Mouse (Mus musculus) brain, embryonic 14.5 days (tissue): Measurements from ENCODE around the gene Chil5.

ENCODE experiments used
- CTCF ChIP-seq: fragments of 200-500 bp; IDR thresholded peaks from 2 replicates; pipeline ENCODE4 v1.5.1; 2012; ENCODE audit warnings: inconsistent platforms, mild to moderate bottlenecking, moderate library complexity, borderline replicate concordance; ENCODE audit not compliant: insufficient read depth, insufficient read length; ENCODE audit errors: extremely low read depth
- POLR2A ChIP-seq: fragments of 200-500 bp; IDR thresholded peaks from 2 replicates; pipeline ENCODE4 v1.6.1; 2012; ENCODE audit warnings: mild to moderate bottlenecking, inconsistent platforms, borderline replicate concordance; ENCODE audit not compliant: poor library complexity, insufficient read depth, insufficient read length, severe bottlenecking; ENCODE audit errors: extremely low read depth

DNA sequence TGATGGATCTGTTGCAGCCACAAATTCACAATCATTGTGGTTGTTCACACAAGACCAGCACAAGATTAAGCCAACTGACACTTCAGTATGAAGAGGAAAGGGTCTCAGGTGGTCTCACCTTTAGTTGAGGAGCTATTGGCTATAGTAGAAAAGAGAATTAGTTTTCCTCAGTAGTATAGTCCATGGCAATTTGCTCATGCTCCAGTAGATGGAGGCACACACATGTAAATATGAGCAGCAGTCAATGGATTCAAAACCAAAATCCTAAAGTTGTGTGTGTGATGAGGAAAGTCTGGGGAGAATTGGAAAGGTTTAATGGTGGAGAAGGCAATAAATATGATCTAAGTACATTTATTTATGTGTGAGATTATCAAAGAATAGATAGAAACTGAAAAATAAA is 10.8 kb downstream of the Chil5 start:
- TF ChIP-seq POLR2A: no peak
- peak; percentile 23; the same call in 1 of the 2 replicates for TF ChIP-seq CTCF
